Mouse (Mus musculus): ENCODE measurements at regions not wholly inside any gene's neighbourhood (a gene's known extent, or its start where the extent isn't known, plus 50 kb on each side); places are given as distances from the start of the nearest gene placed in this dataset.

- Histone ChIP-seq H3K4me3 (replicated peaks; ENCODE audit: low read length) (no peak overlapping the region), H3K9me3 (ENCODE audit: low read length) (no peaks in the 10 kb centered on the region), H3K4me1 (replicated peaks; ENCODE audit: low read depth, low read length) (peaks cover 16% of the 10 kb centered on the region), H3K36me3 (ENCODE audit: insufficient read depth, low read length) (no peaks in the 10 kb centered on the region), H3K27me3 (ENCODE audit: insufficient read depth, low read length) (peaks cover 21% of the 10 kb centered on the region; the same call in 1 of the 2 replicates)
- TF ChIP-seq CTCF (conservative IDR thresholded peaks at IDR 0.05; ENCODE audit: low read length): no peak
- TF ChIP-seq NANOG (IDR thresholded peaks at IDR 0.05; ENCODE audit: borderline replicate concordance, low read length): no peak
- TF ChIP-seq POU5F1 (IDR thresholded peaks at IDR 0.05; ENCODE audit: borderline replicate concordance, low read length): no peak
Measured at GRCm38 (mm10) chr1:193626924-193627849, 257.1 kb upstream of the Camk1g start.

DNA sequence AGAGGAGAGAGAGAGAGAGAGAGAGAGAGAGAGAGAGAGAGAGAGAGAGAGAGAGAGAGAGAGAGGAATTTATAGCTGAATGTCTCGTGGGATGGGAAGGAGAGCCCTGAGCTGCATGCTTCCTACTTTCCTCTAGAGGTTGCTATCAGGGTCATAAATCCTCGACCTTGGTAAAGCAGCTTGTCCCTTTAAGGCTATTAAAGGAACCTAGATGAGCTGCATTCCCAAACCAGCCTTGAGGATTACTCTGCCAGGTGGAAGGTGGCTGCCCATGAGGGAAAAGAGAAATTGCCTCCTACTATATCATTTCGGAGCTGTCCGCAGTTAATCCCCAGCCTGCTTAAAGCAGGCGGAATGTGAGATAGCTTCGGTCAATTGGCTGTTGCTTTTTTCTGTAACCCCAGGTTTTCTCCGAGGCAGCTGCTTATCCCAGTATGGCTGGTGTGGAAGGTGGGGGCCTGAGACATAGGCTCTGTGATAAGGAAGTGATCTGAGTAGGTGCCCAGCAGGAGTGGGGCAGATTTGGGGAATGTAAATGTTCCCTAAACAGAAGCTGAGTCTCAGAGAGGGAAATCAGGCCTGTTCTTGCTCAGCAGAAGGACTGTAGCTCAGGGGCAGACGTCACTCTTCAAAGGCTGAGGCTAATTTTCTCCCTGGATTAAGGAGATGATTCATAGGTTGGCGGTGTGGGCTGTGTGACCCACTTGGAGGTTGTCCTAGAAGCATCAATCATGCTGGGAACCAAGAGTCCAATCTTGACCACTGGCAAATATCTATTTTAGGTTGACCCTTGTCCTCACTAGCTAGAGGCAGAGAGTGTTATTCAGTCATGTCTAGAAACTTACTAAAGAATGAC, 255.2 kb upstream of the Camk1g start:
- TF ChIP-seq NANOG (IDR thresholded peaks at IDR 0.05; ENCODE audit: borderline replicate concordance, low read length) (no peak), POU5F1 (IDR thresholded peaks at IDR 0.05; ENCODE audit: borderline replicate concordance, low read length) (no peak), CTCF (conservative IDR thresholded peaks at IDR 0.05; ENCODE audit: low read length) (no peak)
- Histone ChIP-seq H3K4me3 (replicated peaks; ENCODE audit: low read length) (no peak overlapping the region), H3K9me3 (ENCODE audit: low read length) (no peaks in the 10 kb centered on the region), H3K36me3 (ENCODE audit: insufficient read depth, low read length) (no peaks in the 10 kb centered on the region), H3K27me3 (ENCODE audit: insufficient read depth, low read length) (peaks cover 21% of the 10 kb centered on the region; the same call in 1 of the 2 replicates), H3K4me1 (replicated peaks; ENCODE audit: low read depth, low read length) (peaks cover 1% of the 10 kb centered on the region)

DNA sequence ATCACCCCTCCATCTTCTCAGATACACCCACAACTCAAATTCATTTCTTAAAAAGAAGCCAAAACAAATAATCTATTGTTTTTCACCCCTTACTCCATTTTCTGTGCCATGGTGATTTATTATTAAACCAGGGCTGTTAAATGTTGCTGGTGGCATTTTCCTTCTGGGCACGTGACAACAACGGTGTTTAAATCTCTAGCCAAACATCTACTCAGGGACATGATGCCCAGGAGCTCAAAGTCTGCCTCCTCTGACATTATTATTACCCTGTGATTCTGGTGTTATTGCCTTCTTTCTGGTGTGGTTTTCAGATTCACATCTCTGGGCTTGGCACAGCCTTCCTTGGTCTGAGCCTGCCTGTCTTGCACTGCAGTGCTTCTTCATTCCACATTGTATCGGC, 253.5 kb upstream of the Camk1g start:
- peaks cover 26% of the 10 kb centered on the region; the same call in 1 of the 2 replicates for H3K27me3 ChIP-seq (ENCODE audit: insufficient read depth, low read length)
- no peaks in the 10 kb centered on the region for H3K36me3 ChIP-seq (ENCODE audit: insufficient read depth, low read length)
- no peaks in the 10 kb centered on the region for H3K4me1 ChIP-seq (replicated peaks; ENCODE audit: low read depth, low read length)
- TF ChIP-seq CTCF (conservative IDR thresholded peaks at IDR 0.05; ENCODE audit: low read length): no peak
- no peak for TF ChIP-seq POU5F1 (IDR thresholded peaks at IDR 0.05; ENCODE audit: borderline replicate concordance, low read length)
- no peak for TF ChIP-seq NANOG (IDR thresholded peaks at IDR 0.05; ENCODE audit: borderline replicate concordance, low read length)
- H3K9me3 ChIP-seq (ENCODE audit: low read length): no peaks in the 10 kb centered on the region
- no peak overlapping the region for H3K4me3 ChIP-seq (replicated peaks; ENCODE audit: low read length)

GRCm38 (mm10) chr1:193618250-193618649, 248.2 kb upstream of the Camk1g start:
- H3K36me3 ChIP-seq (ENCODE audit: insufficient read depth, low read length): no peaks in the 10 kb centered on the region
- no peaks in the 10 kb centered on the region for H3K9me3 ChIP-seq (ENCODE audit: low read length)
- TF ChIP-seq POU5F1 (IDR thresholded peaks at IDR 0.05; ENCODE audit: borderline replicate concordance, low read length) (no peak), CTCF (conservative IDR thresholded peaks at IDR 0.05; ENCODE audit: low read length) (no peak), NANOG (IDR thresholded peaks at IDR 0.05; ENCODE audit: borderline replicate concordance, low read length) (no peak)
- H3K4me1 ChIP-seq (replicated peaks; ENCODE audit: low read depth, low read length): no peaks in the 10 kb centered on the region
- H3K27me3 ChIP-seq (ENCODE audit: insufficient read depth, low read length): peaks cover 9% of the 10 kb centered on the region
- H3K4me3 ChIP-seq (replicated peaks; ENCODE audit: low read length): no peak overlapping the region

GRCm38 (mm10) chr1:193610471-193610870, 240.4 kb upstream of the Camk1g start:
- H3K27me3 ChIP-seq (ENCODE audit: insufficient read depth, low read length): no peaks in the 10 kb centered on the region
- TF ChIP-seq POU5F1 (IDR thresholded peaks at IDR 0.05; ENCODE audit: borderline replicate concordance, low read length): no peak
- no peak for TF ChIP-seq NANOG (IDR thresholded peaks at IDR 0.05; ENCODE audit: borderline replicate concordance, low read length)
- no peak for TF ChIP-seq CTCF (conservative IDR thresholded peaks at IDR 0.05; ENCODE audit: low read length)
- no peaks in the 10 kb centered on the region for H3K9me3 ChIP-seq (ENCODE audit: low read length)
- H3K4me3 ChIP-seq (replicated peaks; ENCODE audit: low read length): no peak overlapping the region
- H3K4me1 ChIP-seq (replicated peaks; ENCODE audit: low read depth, low read length): no peaks in the 10 kb centered on the region
- H3K36me3 ChIP-seq (ENCODE audit: insufficient read depth, low read length): no peaks in the 10 kb centered on the region

DNA sequence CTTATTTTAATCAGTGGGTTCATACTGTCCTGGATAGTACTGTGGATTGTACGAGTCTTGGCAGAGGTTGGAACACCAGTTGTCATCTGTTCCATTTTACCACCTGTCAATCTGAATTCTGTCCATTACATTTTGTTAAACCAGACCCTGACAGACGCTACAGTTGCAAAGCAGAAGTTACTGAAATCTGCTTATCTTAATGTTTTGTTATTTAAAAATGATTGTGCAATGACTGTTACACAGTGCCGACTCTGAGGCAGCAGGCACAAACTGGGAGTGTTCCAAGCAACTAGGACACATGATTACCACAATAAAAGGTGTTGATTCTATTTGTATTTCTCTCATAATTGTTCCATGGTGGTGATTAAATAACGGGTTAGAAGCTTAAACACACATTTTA, 229.8 kb upstream of the Camk1g start:
- TF ChIP-seq POU5F1 (IDR thresholded peaks at IDR 0.05; ENCODE audit: borderline replicate concordance, low read length) (no peak), CTCF (conservative IDR thresholded peaks at IDR 0.05; ENCODE audit: low read length) (no peak), NANOG (IDR thresholded peaks at IDR 0.05; ENCODE audit: borderline replicate concordance, low read length) (no peak)
- H3K27me3 ChIP-seq (ENCODE audit: insufficient read depth, low read length): no peaks in the 10 kb centered on the region
- no peaks in the 10 kb centered on the region for H3K36me3 ChIP-seq (ENCODE audit: insufficient read depth, low read length)
- H3K9me3 ChIP-seq (ENCODE audit: low read length): no peaks in the 10 kb centered on the region
- no peaks in the 10 kb centered on the region for H3K4me1 ChIP-seq (replicated peaks; ENCODE audit: low read depth, low read length)
- no peak overlapping the region for H3K4me3 ChIP-seq (replicated peaks; ENCODE audit: low read length)

DNA sequence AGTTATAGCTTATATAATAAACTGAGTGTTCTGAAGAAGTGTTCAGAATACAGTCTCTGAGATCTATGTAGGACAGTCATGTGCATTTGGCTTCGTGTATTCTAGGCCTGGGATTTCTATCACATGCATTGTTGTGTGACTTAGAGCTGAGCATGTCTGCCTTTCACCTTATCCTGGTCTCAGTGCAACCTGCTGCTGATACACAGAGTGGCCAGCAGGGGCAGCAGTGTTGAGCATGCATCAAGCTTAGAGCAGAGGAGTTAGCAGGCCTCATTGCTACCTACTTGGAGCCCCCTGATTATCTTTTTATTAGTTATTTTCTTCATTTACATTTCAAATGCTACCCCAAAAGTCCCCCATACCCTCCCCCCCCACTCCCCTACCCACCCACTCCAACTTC, 229.1 kb upstream of the Camk1g start:
- Histone ChIP-seq H3K36me3 (ENCODE audit: insufficient read depth, low read length) (no peaks in the 10 kb centered on the region), H3K9me3 (ENCODE audit: low read length) (no peaks in the 10 kb centered on the region), H3K4me1 (replicated peaks; ENCODE audit: low read depth, low read length) (0 out of 2 replicates have a peak, but pooled peaks cover 4% of the 10 kb centered on the region), H3K27me3 (ENCODE audit: insufficient read depth, low read length) (no peaks in the 10 kb centered on the region), H3K4me3 (replicated peaks; ENCODE audit: low read length) (no peak overlapping the region)
- no peak for TF ChIP-seq NANOG (IDR thresholded peaks at IDR 0.05; ENCODE audit: borderline replicate concordance, low read length)
- peak; percentile 76 for TF ChIP-seq CTCF (conservative IDR thresholded peaks at IDR 0.05; ENCODE audit: low read length)

DNA sequence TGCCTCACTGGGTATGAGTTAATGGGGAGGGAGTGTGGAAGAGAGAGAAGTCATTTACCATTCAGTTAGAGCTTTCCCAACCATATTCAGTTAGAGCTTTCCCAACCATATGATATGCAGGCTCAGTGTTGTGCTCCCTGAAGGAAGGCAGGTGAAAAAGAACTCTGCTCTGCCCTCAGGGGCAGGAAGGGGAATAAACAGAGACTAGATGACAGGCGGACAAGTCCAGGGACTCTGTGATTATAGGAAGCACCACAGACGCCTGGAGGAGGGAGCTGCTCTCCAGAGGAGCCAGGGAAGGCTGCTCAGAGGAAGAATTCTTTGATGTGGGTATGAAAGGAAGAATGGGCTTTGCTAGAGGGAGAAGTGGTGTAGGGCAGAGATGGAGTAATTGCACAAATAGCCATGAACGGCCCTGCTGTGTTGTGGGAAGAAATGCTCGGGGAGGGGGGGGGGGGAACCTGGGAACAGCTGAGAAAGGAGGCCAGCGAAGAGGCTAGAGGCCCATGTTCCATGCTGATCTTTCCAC, 220.3 kb upstream of the Camk1g start:
- peaks cover 40% of the 10 kb centered on the region for H3K4me1 ChIP-seq (replicated peaks; ENCODE audit: low read depth, low read length)
- no peaks in the 10 kb centered on the region for H3K9me3 ChIP-seq (ENCODE audit: low read length)
- H3K4me3 ChIP-seq (replicated peaks; ENCODE audit: low read length): no peak overlapping the region
- H3K27me3 ChIP-seq (ENCODE audit: insufficient read depth, low read length): no peaks in the 10 kb centered on the region
- no peaks in the 10 kb centered on the region for H3K36me3 ChIP-seq (ENCODE audit: insufficient read depth, low read length)
- TF ChIP-seq NANOG (IDR thresholded peaks at IDR 0.05; ENCODE audit: borderline replicate concordance, low read length): no peak
- TF ChIP-seq CTCF (conservative IDR thresholded peaks at IDR 0.05; ENCODE audit: low read length): no peak
- TF ChIP-seq POU5F1 (IDR thresholded peaks at IDR 0.05; ENCODE audit: borderline replicate concordance, low read length): no peak

Measured in E14TG2a.4 (cell line).